Mouse (Mus musculus): ENCODE measurements around the gene Lmf1. TPM values are rescaled to one million over a fixed set of nuclear protein-coding genes. Genes with fewer than 3 reads are reported as not detected.

Gene Lmf1
- total RNA-seq, 2 experiments from 2014 or later: 1.5 to 2.7 TPM

DNA sequence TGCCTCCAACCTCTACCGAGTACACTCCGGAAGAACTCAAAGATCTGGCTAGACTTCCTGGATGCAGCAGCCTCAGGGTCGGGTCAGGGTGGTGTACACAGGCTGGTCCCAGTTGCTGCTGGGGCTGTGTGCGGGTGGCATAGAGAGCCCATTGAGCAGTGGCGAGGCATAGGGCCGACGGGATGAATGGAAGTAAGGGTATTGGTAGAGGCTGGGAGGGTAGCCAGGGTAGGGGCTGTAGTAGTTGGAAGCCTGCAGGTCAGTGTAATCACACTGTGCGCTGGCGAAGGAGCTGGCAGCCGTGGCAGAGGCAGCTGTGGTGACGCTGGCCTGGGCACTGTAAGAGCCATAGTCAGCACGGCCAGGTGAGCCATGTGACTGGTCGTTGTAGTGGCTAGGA is 11.6 kb upstream of the Lmf1 start:
- ATAC-seq (replicated peaks; ENCODE audit: low FRiP score, poor library complexity, severe bottlenecking): no peak

- peak; percentile 57 for ATAC-seq (replicated peaks; ENCODE audit: low FRiP score, poor library complexity, severe bottlenecking)
Measured at GRCm38 (mm10) chr17:25567745-25568144, 11.1 kb upstream of the Lmf1 start.

DNA sequence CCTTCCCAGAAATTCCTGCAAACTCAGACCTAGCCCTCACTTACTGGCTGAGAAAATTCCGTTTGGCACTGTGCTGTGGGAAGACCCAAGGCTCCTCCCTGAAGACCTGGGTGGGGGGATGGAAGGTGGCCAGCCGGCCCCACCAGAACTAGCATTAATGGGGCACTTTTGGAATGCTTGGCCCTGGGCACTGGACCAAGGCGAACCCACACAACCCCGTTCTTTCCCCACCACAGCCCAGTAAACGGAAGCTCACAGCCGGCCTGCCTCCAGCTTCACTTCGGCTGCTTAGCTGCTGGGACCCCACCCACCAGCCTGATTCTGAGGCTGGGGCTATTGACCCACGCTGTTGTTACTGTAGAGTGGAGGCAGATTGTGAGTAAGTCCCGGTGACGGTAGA is 10.7 kb upstream of the Lmf1 start:
- no peak for ATAC-seq (replicated peaks; ENCODE audit: low FRiP score, poor library complexity, severe bottlenecking)

DNA sequence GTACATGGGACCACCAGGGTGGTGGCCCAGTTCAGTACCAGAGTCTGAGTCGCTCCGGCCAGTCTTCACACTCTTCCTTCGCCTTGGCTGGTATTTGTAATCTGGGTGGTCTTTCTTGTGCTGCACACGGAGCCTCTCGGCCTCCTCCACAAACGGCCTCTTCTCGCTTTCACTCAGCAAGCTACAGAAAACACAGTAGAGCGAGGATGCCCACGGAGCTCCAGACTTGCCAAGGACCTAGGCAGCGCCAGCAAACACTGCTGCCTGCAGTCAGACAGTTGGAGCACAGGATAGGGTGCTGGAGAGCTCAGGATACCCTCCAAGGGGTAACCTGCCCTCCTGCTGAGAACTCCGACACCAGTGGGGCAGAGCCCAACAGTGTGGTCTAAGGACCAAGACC is 10.0 kb upstream of the Lmf1 start:
- no peak for ATAC-seq (replicated peaks; ENCODE audit: low FRiP score, poor library complexity, severe bottlenecking)

GRCm38 (mm10) chr17:25569833-25570647 is 8.8 kb upstream of the Lmf1 start:
- ATAC-seq (replicated peaks; ENCODE audit: low FRiP score, poor library complexity, severe bottlenecking): no peak

DNA sequence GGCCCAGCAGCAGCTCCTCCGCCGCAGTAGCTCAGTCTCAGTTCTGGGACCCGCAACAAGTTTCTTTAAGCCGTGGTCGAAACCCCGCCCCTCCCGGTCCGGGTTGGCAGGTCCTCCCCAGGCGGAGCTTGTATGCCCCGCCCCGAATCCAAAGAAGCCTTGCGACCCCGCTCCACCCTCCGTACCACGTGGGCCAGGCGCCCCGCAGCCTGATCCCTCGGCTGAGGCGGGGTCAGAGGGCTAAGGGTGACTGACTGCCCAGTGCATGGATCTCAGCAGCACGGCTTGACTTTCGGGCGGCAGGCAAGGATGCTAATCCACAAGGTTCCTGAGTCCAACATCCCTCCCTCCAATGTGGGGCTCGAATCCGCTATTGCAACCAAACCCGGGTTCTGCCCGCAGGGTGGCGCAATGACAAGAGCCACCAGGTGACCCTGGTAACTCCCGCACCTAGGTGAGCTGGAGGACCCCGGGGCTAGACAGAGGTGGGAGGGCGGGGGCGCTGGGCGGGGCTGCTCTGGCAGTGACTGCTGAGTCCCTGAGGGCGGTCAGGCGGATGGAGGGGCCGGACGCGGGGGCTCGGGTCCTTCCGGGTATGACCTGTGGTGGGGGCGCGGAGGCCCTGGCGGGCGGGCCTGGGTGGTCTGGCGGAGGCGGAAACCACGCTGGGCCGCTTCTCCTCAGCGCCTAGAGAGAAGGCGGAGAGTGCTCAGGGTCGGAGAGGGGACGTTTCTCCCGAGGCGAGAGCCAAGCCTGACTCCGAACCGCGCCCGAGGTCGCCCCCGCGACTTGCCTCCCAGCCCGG is 8.0 kb upstream of the Lmf1 start, which contains the start of gene Sox8:
TSS of gene Sox8 (minus strand) at position 39 of the 805 bp plus-strand sequence.
- no peak for ATAC-seq (replicated peaks; ENCODE audit: low FRiP score, poor library complexity, severe bottlenecking)

DNA sequence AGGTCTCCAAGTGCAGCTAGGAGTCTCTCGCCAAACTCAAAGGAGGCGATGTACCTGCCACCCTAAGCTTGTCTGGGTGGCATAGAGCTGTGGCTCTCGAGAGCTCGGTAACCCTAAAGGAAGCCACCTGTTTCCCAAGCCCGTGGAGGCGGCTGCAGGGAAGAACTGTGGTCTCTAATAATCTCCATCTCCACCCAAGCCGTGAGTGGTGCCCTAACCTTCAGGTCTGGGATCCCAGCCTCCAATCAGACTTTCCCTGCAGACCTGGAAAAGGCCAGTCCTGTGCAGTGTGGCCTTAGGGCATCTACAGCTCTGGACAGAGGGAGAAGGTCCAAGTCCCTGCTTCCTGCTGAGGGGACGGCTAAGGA is 7.4 kb upstream of the Lmf1 start:
- ATAC-seq (replicated peaks; ENCODE audit: low FRiP score, poor library complexity, severe bottlenecking): no peak

DNA sequence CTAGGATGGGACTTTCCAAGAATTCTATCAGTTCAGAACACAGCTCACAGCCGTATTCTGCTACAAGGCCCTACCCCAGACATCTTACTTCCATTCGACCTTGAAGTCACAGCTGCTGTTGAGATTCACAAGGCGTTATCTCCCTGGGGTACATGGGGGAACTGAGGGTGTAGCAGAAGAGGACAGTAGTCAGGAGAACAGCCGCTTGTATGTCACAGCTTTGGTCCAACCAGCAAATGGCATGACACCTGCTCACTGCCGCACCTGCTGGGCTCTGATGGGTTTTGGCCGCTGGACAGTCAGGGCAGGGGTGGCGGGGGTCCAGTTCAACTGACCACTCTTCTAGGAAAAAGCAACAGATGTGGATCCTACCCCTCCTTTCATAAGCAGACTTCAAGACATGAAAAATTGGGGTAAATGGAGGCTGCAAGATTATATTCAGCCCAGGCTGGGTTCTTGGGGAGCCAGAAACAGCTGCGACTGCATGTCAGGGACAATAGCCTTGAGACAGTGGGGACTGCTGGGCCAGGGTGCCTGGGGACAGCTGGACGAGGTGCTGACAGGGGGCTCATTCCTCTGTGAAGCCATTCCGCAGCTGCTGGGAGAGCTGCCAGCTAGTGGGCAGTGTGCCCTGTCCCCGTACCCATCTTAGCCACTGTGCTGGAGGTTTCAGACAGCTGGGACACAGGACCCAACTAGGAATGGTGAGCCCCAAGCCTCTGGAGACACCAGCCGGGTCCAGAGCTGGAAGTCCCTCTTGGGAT is 3.5 kb upstream of the Lmf1 start:
- no peak for ATAC-seq (replicated peaks; ENCODE audit: low FRiP score, poor library complexity, severe bottlenecking)

DNA sequence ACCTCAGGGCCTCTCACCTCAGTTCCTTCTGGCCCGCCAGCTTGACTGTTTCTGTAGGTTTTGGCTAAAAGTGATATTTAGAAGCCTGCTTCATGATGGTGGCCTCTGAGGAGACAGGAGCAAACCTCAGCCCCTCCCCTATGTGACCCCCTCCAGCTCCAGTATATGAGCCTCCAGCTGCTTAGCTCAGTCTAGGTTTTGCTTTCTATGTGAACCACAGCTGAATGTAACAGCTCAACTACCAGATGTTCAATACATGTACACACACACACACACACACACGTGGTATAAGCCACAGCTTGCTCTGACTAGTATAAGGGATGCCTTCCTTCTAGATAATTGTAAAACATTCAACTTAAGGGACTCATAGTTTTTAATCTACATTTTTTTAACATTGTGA is 2.9 kb upstream of the Lmf1 start:
- no peak for ATAC-seq (replicated peaks; ENCODE audit: low FRiP score, poor library complexity, severe bottlenecking)

GRCm38 (mm10) chr17:25577263-25577662 is 1.6 kb upstream of the Lmf1 start:
- no peak for ATAC-seq (replicated peaks; ENCODE audit: low FRiP score, poor library complexity, severe bottlenecking)

GRCm38 (mm10) chr17:25577702-25578101 is 1.2 kb upstream of the Lmf1 start:
- ATAC-seq (replicated peaks; ENCODE audit: low FRiP score, poor library complexity, severe bottlenecking): no peak

DNA sequence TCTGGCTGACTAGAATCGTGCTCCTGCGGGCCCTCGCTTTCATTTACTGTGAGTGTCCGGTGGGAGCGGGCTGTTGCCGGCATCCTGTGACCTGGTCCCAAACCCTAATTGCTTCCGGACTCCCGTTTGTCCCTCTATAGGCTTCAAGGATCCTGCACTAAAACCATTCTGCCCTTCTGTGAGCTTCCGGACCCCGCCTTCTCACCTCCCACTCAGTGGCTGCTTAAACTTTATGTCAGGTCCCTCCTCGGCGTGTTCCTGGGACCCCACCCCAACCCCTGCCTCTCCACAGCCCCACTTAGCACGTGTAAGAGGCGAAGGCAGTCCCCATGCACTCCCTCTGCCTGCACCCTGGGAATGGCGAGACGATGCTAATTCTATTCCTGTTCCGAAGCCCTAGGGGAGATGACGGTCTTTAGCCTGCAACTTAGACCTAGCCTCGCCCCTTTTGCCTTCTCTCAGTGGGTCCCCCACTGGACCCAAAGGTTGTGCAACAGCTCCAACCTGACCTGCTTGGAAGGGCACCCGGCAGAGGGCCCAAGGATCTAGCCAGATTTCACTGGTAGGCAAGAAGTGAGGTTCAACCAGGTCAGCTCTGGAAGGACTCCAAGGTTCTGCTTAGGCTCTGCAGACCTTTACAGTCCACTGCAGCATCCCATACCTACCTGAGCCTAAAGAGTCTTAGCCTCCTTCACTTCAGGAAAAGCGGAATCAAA is 605 bp downstream of the Lmf1 start:
- no peak for ATAC-seq (replicated peaks; ENCODE audit: low FRiP score, poor library complexity, severe bottlenecking)

DNA sequence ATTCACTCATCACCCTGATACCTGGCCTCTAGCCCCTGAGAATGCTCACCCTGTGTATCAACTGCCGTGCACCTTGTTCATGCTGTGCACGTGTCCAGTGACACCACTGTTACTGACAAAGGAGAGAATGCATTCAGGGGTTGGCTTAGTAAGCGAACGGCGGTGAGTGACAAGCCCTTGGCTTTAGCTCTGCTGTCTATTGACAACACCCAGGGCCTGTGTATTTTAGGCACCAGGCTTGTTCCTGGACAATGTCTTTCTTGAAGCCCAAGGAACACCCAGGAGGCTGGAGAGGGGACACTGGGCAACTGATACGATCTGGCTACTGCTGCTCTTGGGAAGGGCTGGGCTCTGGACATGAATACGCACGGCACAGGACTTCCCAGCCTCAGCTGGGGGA is 3.2 kb downstream of the Lmf1 start:
- no peak for ATAC-seq (replicated peaks; ENCODE audit: low FRiP score, poor library complexity, severe bottlenecking)

DNA sequence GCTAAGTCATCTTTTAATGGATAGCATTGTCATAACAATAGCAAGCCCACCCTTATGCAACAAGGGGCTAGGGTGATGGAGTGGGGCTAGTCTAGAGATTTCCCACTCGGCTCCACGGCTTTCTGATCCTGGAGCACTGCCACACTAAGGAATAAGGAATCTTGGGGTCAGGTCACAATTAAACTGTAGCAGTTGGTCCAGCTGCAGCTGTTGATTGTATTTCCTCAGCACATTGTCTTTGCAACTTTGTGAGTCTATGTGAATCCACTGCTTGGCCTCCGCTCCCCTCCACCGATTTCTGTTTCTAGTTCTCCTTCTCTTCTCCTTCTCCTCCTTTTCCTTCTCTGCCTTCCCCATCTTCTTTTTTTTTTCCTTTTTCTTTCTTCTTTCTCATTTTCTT is 4.2 kb downstream of the Lmf1 start:
- no peak for ATAC-seq (replicated peaks; ENCODE audit: low FRiP score, poor library complexity, severe bottlenecking)

GRCm38 (mm10) chr17:25583858-25584257 is 5.0 kb downstream of the Lmf1 start:
- ATAC-seq (replicated peaks; ENCODE audit: low FRiP score, poor library complexity, severe bottlenecking): no peak

- no peak for ATAC-seq (replicated peaks; ENCODE audit: low FRiP score, poor library complexity, severe bottlenecking)
Measured at GRCm38 (mm10) chr17:25584646-25585045, 5.8 kb downstream of the Lmf1 start.

DNA sequence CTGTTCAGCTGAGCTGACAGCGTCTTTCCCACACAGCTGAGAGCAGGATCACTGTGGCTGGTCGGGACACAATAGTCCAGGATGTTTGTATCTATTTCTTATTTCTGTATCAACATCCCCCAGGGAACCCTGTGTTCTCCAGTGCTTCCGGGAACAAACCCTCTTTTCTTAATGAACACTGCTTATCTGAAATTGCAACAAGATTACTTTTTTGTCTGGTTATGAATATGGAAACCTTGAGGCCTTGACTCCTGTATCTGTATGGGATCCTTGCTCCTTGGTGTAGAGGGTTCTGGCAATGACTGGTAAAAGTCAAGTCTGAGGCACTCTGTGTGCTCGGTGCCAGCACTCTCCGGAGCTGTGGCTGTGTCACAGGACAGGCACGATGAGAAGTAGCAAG is 11.2 kb downstream of the Lmf1 start:
- ATAC-seq (replicated peaks; ENCODE audit: low FRiP score, poor library complexity, severe bottlenecking): no peak

DNA sequence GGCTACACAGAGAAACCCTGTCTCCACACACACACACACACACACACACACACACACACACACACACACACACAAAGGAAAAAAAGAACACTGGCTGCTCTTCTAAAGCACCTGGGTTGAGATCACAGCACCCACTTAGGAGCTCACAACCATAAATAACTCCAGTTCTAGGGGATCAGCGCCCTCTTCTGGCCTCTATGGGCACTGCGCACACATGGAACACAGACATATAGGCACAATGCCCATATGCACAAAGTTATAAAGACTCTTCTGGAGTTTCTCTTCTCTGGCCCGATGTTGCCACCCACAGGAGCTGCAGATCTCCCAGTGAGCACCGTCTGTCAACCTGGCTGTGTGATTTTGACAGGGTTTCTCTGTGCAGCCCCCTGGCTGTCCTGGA is 12.1 kb downstream of the Lmf1 start:
- ATAC-seq (replicated peaks; ENCODE audit: low FRiP score, poor library complexity, severe bottlenecking): no peak

DNA sequence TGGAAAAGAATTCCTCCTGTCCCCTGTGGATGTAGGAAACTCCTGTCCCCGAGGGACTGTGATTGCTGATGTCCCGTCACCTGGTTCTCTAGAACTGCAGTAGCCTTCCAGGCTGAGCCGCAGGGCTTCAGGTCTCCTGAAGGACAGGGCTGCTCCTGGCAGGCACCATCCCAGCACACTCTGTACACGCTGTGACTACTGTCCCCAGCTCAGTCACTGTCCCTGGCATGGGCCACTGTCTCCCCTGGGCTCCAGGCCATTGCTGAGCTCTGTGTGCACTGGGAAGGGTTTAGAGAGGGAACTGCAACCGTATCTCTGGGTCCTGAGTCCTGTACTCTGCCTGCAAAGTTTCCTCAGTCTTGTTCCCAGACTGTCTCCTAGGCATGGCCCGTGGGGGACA is 13.5 kb downstream of the Lmf1 start:
- ATAC-seq (replicated peaks; ENCODE audit: low FRiP score, poor library complexity, severe bottlenecking): no peak
